Mouse (Mus musculus) embryonic facial prominence, embryonic 15.5 days (tissue): ENCODE data around the gene Spdye4c. TPM values are rescaled to one million over a fixed set of nuclear protein-coding genes. Genes with fewer than 3 reads are reported as not detected.

Source experiments
- ATAC-seq: fragments of 200-750 bp; cut with Nextera tagmentation; 2 replicates; pipeline ENCODE4 v1.8.0; 2017; ENCODE audit warnings: low read depth, moderate TSS enrichment; ENCODE audit not compliant: insufficient number of reproducible peaks, low FRiP score, low TSS enrichment
- H3K27ac ChIP-seq: fragments of 300-500 bp; sonication (generic); replicated peaks from 2 replicates; pipeline ENCODE4 v1.5.1; 2015; ENCODE audit warnings: mild to moderate bottlenecking, inconsistent platforms
- H3K27me3 ChIP-seq: fragments of 300-500 bp; sonication (generic); 2 replicates; pipeline ENCODE4 v1.6.1; 2015; ENCODE audit warnings: inconsistent platforms
- H3K36me3 ChIP-seq: fragments of 300-500 bp; sonication (generic); 2 replicates; pipeline ENCODE4 v1.6.1; 2015; ENCODE audit warnings: mild to moderate bottlenecking, inconsistent platforms
- H3K4me1 ChIP-seq: fragments of 300-500 bp; sonication (generic); 2 replicates; pipeline ENCODE4 v1.6.1; 2015; ENCODE audit warnings: inconsistent platforms
- H3K4me2 ChIP-seq: fragments of 300-500 bp; sonication (generic); replicated peaks from 2 replicates; pipeline ENCODE4 v1.6.1; 2015; ENCODE audit warnings: mild to moderate bottlenecking, inconsistent platforms
- H3K4me3 ChIP-seq: fragments of 300-500 bp; sonication (generic); replicated peaks from 2 replicates; pipeline ENCODE4 v1.5.1; 2015; ENCODE audit warnings: mild to moderate bottlenecking, inconsistent platforms
- H3K9ac ChIP-seq: fragments of 300-500 bp; sonication (generic); 2 replicates; pipeline ENCODE4 v1.6.1; 2015; ENCODE audit warnings: inconsistent platforms
- H3K9me3 ChIP-seq: fragments of 300-500 bp; sonication (generic); replicated peaks from 2 replicates; pipeline ENCODE4 v1.6.1; 2016; ENCODE audit warnings: inconsistent platforms
- WGBS: fragments of 180-500 bp; shearing (Covaris S2); methylation state at CpG from one replicate; pipeline ENCODE4 v1.1.7; 2015; 5-methylcytosine and 5-hydroxymethylcytosine counted together
- polyA plus RNA-seq: library from polyadenylated mRNA; unstranded; fragments of >200 nt; fragmentation: Nextera tagmentation; extraction: Ambion mirVana; gene quantifications from 2 replicates; pipeline ENCODE4 v1.2.1, GENCODE M21; 2015

The Spdye4c gene
- not detected in 2 replicates for polyA plus RNA-seq

DNA sequence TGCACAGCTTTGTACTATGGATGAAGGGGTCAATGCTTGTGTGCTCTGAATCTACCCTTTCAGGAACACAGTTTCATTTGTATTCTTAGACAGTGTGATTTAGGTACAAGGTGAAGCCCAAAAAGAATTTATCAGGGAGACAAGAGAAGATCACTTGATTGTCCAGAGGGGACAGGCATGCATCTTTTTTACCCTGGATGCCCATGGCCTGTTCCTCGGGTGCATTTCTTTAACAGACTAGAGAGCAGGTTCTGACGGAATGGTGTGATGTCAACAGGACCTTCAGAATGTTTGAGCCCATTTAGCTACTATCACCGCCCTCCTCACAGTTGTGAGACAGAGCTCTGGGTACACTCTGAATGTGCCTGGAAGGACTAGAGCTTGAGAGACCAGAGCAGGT is at the start of gene Spdye4c:
Spdye4c (plus strand) TSS at position 301 of the 400 bp plus-strand sequence.
- WGBS = 93% methylated on average over 3 of the region's 3 CpGs
- Histone ChIP-seq H3K36me3 (no peaks in the 10 kb centered on the region), H3K4me2 (no peak within 1 kb of the TSS), H3K4me1 (no peaks in the 10 kb centered on the region), H3K9ac (no peak within 1 kb of the TSS), H3K27ac (no peak within 1 kb of the TSS), H3K4me3 (no peak within 1 kb of the TSS), H3K27me3 (no peaks in the 10 kb centered on the region), H3K9me3 (no peaks in the 10 kb centered on the region)
- no peak for ATAC-seq

DNA sequence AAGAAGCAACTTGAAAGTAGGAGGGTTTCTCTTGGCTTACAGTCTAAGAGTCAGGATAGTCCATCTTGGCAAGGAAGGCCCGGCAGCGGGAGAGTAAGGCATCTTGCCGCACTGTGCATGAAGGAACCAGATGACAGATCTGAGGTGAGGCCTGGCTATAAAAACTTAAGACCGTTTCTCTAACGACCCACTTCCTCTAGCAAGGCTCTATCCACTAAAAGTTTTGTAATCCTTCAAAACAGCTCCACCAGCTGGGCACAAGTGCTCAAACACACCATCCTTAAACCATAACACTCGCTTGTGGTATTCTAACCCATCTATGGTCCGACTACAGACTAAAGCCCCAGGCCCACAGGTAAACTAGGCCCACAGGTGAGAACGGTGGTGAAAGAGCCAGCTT is 47.5 kb upstream of the Spdye4c start:
- 72% methylated on average over 8 of the region's 8 CpGs for WGBS
- ATAC-seq = no peak
- H3K27ac ChIP-seq = no peak overlapping the region

DNA sequence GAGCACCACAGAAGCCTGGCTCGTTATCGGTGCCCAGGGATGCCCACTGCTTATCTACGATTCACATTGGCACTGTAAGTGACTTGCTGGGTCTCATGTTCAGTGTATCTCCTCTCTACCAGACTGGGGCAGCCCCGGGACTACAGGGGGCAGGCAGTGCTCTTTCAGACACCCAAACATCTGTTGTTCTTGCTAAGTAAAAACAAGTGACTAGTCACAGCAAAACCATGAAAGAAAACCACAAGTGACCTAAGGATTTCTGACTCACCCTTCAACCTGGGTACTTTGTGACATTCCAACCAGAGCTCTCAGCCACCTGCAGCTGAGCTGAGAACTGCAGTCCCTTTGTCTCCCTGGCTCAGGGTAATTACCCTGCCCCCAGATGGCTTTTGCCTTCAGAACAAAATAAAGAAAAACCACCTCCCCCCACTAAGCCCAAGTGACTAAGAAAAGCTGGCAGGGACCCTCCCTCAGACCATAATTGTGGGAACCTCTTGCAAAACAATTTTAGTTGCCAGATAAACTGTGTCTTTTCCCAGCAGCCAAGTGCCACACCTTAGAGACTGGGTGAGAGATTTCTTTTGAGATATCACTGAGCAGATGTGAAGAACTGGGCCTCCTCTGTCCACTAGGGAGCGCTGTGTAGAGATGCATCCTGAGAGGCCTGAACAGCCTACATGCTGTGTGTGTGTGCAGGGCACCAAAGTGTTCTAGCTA is 46.4 kb upstream of the Spdye4c start:
- no peak overlapping the region for H3K27ac ChIP-seq
- no peak overlapping the region for H3K4me2 ChIP-seq
- WGBS = 48% methylated on average over 5 of the region's 5 CpGs

More for the DNA sequence above, 47.5 kb upstream of the Spdye4c start:
- Histone ChIP-seq H3K27me3 (no peaks in the 10 kb centered on the region), H3K4me2 (no peak overlapping the region), H3K9ac (no peak overlapping the region), H3K9me3 (no peaks in the 10 kb centered on the region; the same call in 1 of the 2 replicates), H3K4me1 (peaks cover 22% of the 10 kb centered on the region; the same call in 1 of the 2 replicates), H3K36me3 (no peaks in the 10 kb centered on the region), H3K4me3 (no peak overlapping the region)

DNA sequence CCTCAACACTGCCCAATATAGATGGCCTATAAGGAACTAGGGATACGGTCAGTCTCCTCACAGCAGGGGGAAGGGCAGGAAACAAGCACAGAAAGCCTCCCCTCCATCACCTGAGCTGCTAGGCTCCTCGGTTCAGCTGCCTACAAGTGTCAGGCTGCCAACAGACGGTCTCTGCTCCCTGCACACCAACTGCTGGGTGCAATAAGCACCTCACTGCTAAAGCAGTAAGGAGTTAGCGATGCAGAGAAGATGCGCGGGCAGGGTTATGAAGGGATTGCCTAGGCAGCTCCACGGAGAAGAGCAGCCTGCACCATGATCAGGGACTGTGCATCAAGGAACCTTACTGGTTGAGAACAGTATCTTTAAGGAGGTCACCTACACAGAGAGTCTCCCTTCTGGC is 45.6 kb upstream of the Spdye4c start:
- ATAC-seq = no peak
- no peak overlapping the region for H3K4me2 ChIP-seq
- WGBS = 75% methylated on average over 7 of the region's 7 CpGs
- H3K36me3 ChIP-seq = no peaks in the 10 kb centered on the region
- H3K4me1 ChIP-seq = peaks cover 34% of the 10 kb centered on the region
- H3K4me3 ChIP-seq = no peak overlapping the region
- no peaks in the 10 kb centered on the region for H3K27me3 ChIP-seq
- no peaks in the 10 kb centered on the region for H3K9me3 ChIP-seq
- H3K27ac ChIP-seq = no peak overlapping the region
- no peak overlapping the region for H3K9ac ChIP-seq

More for the DNA sequence above, 46.4 kb upstream of the Spdye4c start:
- Histone ChIP-seq H3K36me3 (no peaks in the 10 kb centered on the region), H3K4me1 (peaks cover 25% of the 10 kb centered on the region), H3K4me3 (no peak overlapping the region), H3K9me3 (no peaks in the 10 kb centered on the region; the same call in 1 of the 2 replicates), H3K27me3 (no peaks in the 10 kb centered on the region), H3K9ac (no peak overlapping the region)
- peak; percentile 35 for ATAC-seq

DNA sequence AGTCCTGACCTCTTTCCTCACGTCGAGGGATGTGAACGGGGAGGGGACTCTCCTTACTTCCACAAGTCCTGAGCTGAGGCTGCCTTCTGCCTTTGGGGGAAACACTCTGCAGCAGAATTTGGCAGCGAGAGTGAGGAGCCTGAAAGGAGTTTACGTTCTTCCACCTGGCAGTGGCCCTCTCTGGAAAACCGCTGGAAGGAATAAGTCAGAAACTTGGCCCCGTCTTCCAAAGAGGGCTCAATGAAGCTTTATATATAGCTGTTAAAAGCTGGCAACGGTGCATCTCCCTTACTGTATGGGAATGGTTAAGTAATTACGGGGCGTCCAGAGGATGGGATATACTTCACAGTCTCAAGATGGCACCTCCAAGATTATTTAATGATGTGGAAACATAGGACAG is 43.9 kb upstream of the Spdye4c start:
- Histone ChIP-seq H3K4me2 (no peak overlapping the region), H3K4me3 (no peak overlapping the region), H3K9ac (no peak overlapping the region), H3K36me3 (no peaks in the 10 kb centered on the region), H3K9me3 (no peaks in the 10 kb centered on the region), H3K27me3 (no peaks in the 10 kb centered on the region), H3K27ac (peak overlapping the region; percentile 13; the same call in 1 of the 2 replicates), H3K4me1 (peaks cover 35% of the 10 kb centered on the region)
- no peak for ATAC-seq
- WGBS = 39% methylated on average over 10 of the region's 10 CpGs

DNA sequence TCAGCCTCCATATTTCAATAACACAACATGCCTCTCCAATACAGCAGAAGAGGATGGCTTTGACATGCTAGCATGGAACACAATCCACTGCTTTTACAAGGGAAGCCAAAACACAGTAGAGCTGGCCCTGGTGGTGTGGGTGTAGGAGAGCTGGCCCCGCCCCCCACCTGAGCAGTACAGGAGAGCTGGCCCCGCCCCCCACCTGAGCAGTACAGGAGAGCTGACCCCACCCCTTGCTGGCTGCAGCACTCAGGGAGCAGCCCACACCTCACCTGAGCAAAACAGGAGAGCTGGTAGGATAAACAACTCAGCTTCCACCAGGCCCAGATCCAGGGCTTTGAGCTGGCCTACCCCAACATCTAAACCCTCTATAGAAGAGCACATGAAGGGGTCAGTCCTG is 42.7 kb upstream of the Spdye4c start:
- no peak overlapping the region for H3K9ac ChIP-seq
- H3K36me3 ChIP-seq = no peaks in the 10 kb centered on the region
- no peaks in the 10 kb centered on the region for H3K27me3 ChIP-seq
- H3K4me2 ChIP-seq = no peak overlapping the region
- 33% methylated on average over 2 of the region's 2 CpGs for WGBS
- H3K9me3 ChIP-seq = no peaks in the 10 kb centered on the region
- H3K4me1 ChIP-seq = peaks cover 40% of the 10 kb centered on the region
- no peak overlapping the region for H3K4me3 ChIP-seq
- ATAC-seq = peak; percentile 56; the same call in 1 of the 2 replicates
- no peak overlapping the region for H3K27ac ChIP-seq

DNA sequence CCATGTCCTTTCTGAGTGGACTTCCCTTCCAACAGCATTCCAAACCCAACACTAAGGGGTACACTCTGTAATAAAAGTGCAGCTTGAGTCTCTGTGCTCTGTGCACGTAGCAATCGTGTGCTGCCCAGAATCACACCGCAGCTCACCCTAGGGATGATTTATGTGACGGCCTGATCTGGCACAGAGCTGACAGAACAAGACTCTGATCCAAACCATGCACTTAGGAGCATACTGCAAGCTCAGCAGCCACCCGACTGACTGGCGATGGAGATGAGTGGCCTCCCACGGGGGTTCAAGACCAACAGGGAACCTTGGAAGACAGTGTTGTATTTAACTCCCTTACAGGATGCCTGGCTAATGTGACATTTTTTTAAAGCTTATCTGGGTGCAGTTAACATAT is 41.4 kb upstream of the Spdye4c start:
- Histone ChIP-seq H3K4me2 (no peak overlapping the region), H3K4me1 (peaks cover 41% of the 10 kb centered on the region), H3K9me3 (no peaks in the 10 kb centered on the region), H3K27ac (0 out of 2 replicates have a peak overlapping the region, but pooled peaks have one; percentile 11), H3K9ac (no peak overlapping the region), H3K4me3 (no peak overlapping the region), H3K36me3 (no peaks in the 10 kb centered on the region), H3K27me3 (no peaks in the 10 kb centered on the region)
- peak; percentile 21; the same call in 1 of the 2 replicates for ATAC-seq
- 30% methylated on average over 7 of the region's 7 CpGs for WGBS

DNA sequence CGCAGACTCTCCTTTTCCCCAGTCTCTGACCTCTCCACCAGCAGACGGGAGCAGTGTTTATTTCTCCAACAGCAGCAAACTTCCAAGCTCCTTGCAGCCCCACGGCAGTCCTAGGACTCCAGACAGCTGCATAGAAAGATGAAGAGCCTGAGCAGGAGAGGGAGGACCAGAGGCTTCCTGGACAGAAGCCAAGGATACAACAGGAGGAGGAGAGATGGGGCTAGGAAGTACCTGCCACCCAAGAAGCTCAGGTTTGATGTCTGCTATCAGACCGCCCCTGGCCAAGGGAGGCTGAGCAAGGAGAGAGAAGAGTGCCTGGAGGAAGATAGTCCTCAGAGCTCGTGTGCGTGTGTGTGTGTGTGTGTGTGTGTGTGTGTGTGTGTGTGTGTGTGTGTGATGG is 41.0 kb upstream of the Spdye4c start:
- 35% methylated on average over 6 of the region's 6 CpGs for WGBS
- Histone ChIP-seq H3K4me2 (no peak overlapping the region), H3K9ac (no peak overlapping the region), H3K27me3 (no peaks in the 10 kb centered on the region), H3K36me3 (no peaks in the 10 kb centered on the region), H3K4me3 (no peak overlapping the region), H3K27ac (0 out of 2 replicates have a peak overlapping the region, but pooled peaks have one; percentile 11), H3K4me1 (peaks cover 37% of the 10 kb centered on the region), H3K9me3 (no peaks in the 10 kb centered on the region)
- ATAC-seq = no peak

DNA sequence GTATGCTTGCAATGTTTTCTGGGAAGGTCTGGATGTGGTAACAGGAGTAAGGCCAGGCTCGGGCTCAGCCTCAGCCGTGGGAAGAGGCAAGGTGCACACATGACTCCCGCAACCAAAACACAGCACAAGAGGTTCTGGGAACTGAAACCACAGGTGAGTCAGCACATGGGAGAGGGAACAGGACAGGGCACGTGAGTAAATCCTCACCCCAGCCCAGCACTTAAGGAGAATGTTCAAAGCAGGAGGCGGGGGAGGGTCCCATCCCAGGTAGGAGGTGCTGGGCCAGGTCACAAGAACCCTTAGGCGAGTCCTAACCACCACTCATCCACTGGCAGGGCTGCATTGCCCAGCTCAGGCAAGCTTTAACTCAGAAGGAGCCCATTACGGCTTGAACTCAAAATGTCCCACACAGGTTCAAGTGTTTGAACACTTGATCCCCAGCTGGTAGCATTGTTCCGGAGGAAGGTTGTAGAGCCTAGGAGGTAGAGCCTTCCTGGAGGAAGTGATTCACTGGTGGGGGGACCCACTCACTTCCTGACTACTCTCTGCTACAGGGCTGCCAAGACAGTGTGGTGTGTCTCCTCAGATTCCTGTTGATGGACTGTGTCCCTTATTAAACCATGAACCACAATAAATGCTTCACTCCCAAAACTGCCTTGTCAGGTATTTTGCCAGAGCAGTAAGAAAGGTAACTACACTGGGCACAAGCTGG is 38.8 kb upstream of the Spdye4c start:
- Histone ChIP-seq H3K27me3 (no peaks in the 10 kb centered on the region), H3K4me3 (no peak overlapping the region), H3K27ac (no peak overlapping the region), H3K9ac (no peak overlapping the region), H3K36me3 (no peaks in the 10 kb centered on the region), H3K4me2 (no peak overlapping the region), H3K9me3 (no peaks in the 10 kb centered on the region), H3K4me1 (peaks cover 28% of the 10 kb centered on the region)
- no peak for ATAC-seq
- WGBS = 64% methylated on average over 8 of the region's 8 CpGs

DNA sequence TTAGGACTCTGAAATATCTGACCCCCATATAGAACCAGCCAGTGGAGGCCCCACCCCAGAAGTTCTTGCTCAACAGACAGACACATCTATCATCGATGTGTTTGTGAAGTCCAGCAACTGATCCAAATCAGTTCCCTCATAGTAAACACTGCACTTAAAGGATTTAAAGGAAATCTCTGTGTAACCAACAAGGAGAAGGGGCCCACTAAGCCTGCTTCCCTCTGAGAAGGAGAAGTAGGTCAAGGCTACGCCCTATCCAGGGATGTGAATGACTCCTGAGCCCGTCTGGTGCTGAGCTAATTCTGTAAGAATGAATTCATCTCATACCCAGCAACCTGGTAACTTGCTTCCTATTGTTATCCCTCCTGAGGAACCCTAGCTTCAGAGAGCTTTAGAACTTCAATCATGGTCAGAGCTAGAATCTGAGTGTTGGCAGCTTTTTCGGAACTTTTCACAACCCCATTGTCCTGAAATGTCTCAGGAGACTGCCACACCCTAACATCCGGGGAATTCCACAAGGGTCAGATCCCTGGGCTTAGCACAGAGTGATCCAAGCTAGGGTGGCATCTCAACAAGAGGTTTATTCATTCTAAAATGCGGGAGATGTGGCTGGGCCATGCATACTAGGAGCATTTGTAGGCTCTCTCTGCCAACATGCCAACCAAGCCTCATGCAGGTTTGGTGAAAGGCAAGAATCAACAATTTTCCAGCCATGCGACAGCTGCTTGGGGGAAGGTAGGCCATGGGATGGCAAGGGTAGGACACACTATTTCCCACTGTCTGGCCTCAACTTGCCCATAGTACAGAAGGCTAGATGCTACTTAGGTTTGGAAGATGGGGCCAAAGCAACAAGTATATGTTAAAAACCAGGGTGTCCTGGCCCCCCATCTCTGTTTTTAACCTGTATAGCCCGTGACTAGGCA is 38.0 kb upstream of the Spdye4c start:
- no peak for ATAC-seq

DNA sequence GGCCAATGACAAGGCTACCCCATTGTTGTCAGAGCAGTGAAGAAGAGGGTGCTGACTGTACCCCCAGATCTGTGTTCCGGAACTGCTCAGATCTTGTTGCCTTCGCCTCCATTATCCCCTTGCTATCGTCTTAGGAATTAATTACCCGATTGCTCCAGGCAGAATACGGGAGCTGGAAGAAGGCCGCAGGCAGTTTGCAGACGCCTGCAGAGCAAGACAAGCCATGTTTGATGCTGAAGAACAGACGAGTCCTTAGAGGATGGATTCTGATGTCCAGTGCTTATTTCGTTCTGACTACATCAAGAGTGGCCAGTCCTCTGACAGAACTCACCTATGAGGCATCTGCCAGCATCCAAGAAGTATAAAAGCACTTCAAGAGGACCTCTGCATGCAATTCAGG is 35.9 kb upstream of the Spdye4c start:
- no peak for ATAC-seq
- Histone ChIP-seq H3K4me3 (no peak overlapping the region), H3K9ac (no peak overlapping the region)

More for the DNA sequence above, 38.0 kb upstream of the Spdye4c start:
- Histone ChIP-seq H3K9me3 (no peaks in the 10 kb centered on the region), H3K36me3 (no peaks in the 10 kb centered on the region), H3K4me2 (no peak overlapping the region), H3K4me3 (no peak overlapping the region), H3K9ac (no peak overlapping the region), H3K27ac (no peak overlapping the region), H3K27me3 (no peaks in the 10 kb centered on the region), H3K4me1 (peaks cover 22% of the 10 kb centered on the region)
- 78% methylated on average over 8 of the region's 8 CpGs for WGBS

More for the DNA sequence above, 35.9 kb upstream of the Spdye4c start:
- 69% methylated on average over 9 of the region's 9 CpGs for WGBS
- Histone ChIP-seq H3K9me3 (no peaks in the 10 kb centered on the region), H3K36me3 (no peaks in the 10 kb centered on the region), H3K27me3 (no peaks in the 10 kb centered on the region), H3K4me1 (peaks cover 11% of the 10 kb centered on the region), H3K27ac (no peak overlapping the region), H3K4me2 (no peak overlapping the region)
